Mouse (Mus musculus): ENCODE data around the gene Afdn.

Gene Afdn

GRCm38 (mm10) chr17:13735057-13735456, 25.3 kb upstream of the Afdn start:
- POLR2A ChIA-PET = interaction anchor here in 2 of 4 experiments (1.0 to 1.6 kb wide), 3 partner anchors 12 to 51 kb away, joined by 4 to 5 read pairs (median 4); no protein-coding TSS in a partner anchor
- CTCF ChIA-PET = interaction anchor here in 1 of 4 experiments (0.7 kb wide), 1 partner anchor 96 kb away, joined by 3 read pairs; no protein-coding TSS in a partner anchor

- CTCF ChIA-PET = interaction anchor here in 1 of 4 experiments (0.5 to 0.9 kb wide), 2 partner anchors 18 to 1201 kb away, joined by 3 to 4 read pairs; no protein-coding TSS in a partner anchor
- POLR2A ChIA-PET = interaction anchor here in 3 of 4 experiments (0.6 to 1.6 kb wide), 9 partner anchors 9 to 77 kb away, joined by 3 to 6 read pairs (median 4); no protein-coding TSS in a partner anchor
Measured at GRCm38 (mm10) chr17:13735803-13736282, 24.5 kb upstream of the Afdn start.

DNA sequence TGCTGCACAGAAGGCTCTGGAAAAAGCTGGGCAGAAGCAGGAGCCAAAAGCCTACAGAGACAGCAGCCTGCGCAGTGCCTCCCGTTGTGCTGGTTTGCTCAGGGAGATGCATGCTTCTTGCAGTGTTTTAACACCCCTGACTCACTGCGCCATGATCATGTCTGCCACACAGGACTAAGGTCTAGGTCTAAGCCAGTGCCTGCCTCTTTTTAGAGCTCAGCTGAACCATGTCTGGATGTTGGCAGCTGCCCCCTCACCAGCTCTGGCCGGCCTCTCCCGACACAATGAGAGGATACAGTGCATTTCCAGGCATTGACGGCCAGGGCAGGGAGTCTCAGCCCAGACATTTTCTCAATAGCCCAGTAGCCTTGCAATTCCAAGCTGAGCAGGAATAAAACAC, 23.0 kb upstream of the Afdn start:
- POLR2A ChIA-PET = interaction anchor here in 1 of 4 experiments (0.7 to 1.5 kb wide), 3 partner anchors 9 to 23 kb away, joined by 3 to 4 read pairs (median 4); no protein-coding TSS in a partner anchor
- CTCF ChIA-PET = interaction anchor here in 1 of 4 experiments (0.5 kb wide), 1 partner anchor 723 kb away, joined by 3 read pairs; no protein-coding TSS in a partner anchor

GRCm38 (mm10) chr17:13738121-13738776, 22.1 kb upstream of the Afdn start:
- CTCF ChIA-PET = no interaction called here
- POLR2A ChIA-PET = interaction anchor here in 1 of 4 experiments (1.2 kb wide), 1 partner anchor 13 kb away, joined by 4 read pairs; no protein-coding TSS in a partner anchor

DNA sequence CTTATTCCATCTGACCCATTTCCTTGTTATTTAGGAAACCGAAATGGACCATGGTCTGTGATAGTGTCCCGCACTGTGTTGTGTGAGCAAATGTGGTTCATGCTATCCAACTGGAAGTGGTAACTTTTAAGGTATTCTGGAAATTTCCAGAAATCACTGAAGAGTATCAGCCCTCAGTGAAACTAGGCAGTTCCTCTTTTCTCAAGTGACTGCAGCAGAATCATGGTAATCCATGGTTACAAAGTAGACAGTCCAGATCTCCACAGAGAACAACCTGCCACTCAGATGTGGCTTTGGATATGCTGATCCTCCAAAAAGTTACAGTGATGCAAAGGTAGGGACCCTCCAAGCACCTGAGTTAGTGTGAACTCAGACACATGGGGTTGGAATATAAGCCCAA, 21.4 kb upstream of the Afdn start:
- ChIA-PET POLR2A (no interaction called here), CTCF (no interaction called here)

GRCm38 (mm10) chr17:13739981-13740380, 20.4 kb upstream of the Afdn start:
- POLR2A ChIA-PET = no interaction called here
- CTCF ChIA-PET = no interaction called here

- CTCF ChIA-PET = no interaction called here
- POLR2A ChIA-PET = interaction anchor here in 1 of 4 experiments (7.6 kb wide), 1 partner anchor 59 kb away, joined by 47 read pairs; no protein-coding TSS in a partner anchor
Measured at GRCm38 (mm10) chr17:13740796-13741195, 19.5 kb upstream of the Afdn start.

GRCm38 (mm10) chr17:13741611-13742010, 18.7 kb upstream of the Afdn start:
- POLR2A ChIA-PET = interaction anchor here in 3 of 4 experiments (0.6 to 7.6 kb wide), 6 partner anchors 9 to 1506 kb away, joined by 3 to 47 read pairs (median 5); no protein-coding TSS in a partner anchor
- CTCF ChIA-PET = interaction anchor here in 1 of 4 experiments (0.6 kb wide), 1 partner anchor 931 kb away, joined by 4 read pairs; no protein-coding TSS in a partner anchor

- CTCF ChIA-PET = interaction anchor here in 2 of 4 experiments (0.6 to 0.7 kb wide), 3 partner anchors 395 to 931 kb away, joined by 3 to 4 read pairs (median 3); no protein-coding TSS in a partner anchor
Measured at GRCm38 (mm10) chr17:13742334-13742733, 18.0 kb upstream of the Afdn start.

GRCm38 (mm10) chr17:13742941-13743708, 17.2 kb upstream of the Afdn start:
- ChIA-PET CTCF (interaction anchor here in 1 of 4 experiments (0.7 kb wide), 1 partner anchor 394 kb away, joined by 3 read pairs; no protein-coding TSS in a partner anchor), POLR2A (interaction anchor here in 3 of 4 experiments (0.6 to 7.6 kb wide), 21 partner anchors 10 to 461 kb away, joined by 3 to 47 read pairs (median 3); partner anchors contain the start of genes Afdn (in 1 of the 3), Dact2 (in 1 of the 3) and Tcte2 (in 1 of the 3))

More at GRCm38 (mm10) chr17:13742334-13742733, 18.0 kb upstream of the Afdn start:
- POLR2A ChIA-PET = interaction anchor here in 3 of 4 experiments (0.6 to 7.6 kb wide), 18 partner anchors 10 to 1505 kb away, joined by 3 to 47 read pairs (median 4); partner anchors contain the start of genes Dact2 (in 1 of the 3) and Tcte2 (in 1 of the 3)

GRCm38 (mm10) chr17:13743709-13744079, 16.6 kb upstream of the Afdn start:
- ChIA-PET CTCF (no interaction called here), POLR2A (interaction anchor here in 3 of 4 experiments (1.0 to 7.6 kb wide), 12 partner anchors 10 to 85 kb away, joined by 3 to 47 read pairs (median 4); partner anchors contain the start of gene Afdn (in 1 of the 3))

DNA sequence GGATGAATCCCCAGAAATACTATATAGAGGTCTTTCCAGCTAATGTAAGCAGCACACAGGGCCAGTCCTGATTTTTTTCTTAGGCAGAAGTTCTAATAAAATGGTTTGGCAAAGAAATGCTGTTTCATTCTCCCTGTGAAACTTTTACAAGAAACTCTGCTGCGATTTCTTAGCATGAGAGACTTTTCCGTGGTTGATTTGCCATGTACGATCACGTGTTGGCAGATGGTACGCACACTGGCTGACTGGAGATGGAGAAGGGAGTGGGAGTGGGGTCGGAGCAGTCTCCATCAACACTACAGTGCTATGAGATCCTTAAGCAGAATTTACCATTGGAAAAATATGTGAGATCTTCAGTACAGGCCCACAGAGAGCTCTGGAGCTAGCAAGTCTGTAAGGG, 16.1 kb upstream of the Afdn start:
- CTCF ChIA-PET = interaction anchor here in 1 of 4 experiments (0.6 kb wide), 1 partner anchor 24 kb away, joined by 3 read pairs; no protein-coding TSS in a partner anchor

GRCm38 (mm10) chr17:13744824-13745223, 15.5 kb upstream of the Afdn start:
- CTCF ChIA-PET = no interaction called here
- POLR2A ChIA-PET = interaction anchor here in 3 of 4 experiments (0.8 to 7.6 kb wide), 10 partner anchors 9 to 86 kb away, joined by 3 to 47 read pairs (median 4); no protein-coding TSS in a partner anchor

More for the DNA sequence above, 16.1 kb upstream of the Afdn start:
- POLR2A ChIA-PET = interaction anchor here in 3 of 4 experiments (0.8 to 7.6 kb wide), 9 partner anchors 8 to 86 kb away, joined by 3 to 47 read pairs (median 6); no protein-coding TSS in a partner anchor

DNA sequence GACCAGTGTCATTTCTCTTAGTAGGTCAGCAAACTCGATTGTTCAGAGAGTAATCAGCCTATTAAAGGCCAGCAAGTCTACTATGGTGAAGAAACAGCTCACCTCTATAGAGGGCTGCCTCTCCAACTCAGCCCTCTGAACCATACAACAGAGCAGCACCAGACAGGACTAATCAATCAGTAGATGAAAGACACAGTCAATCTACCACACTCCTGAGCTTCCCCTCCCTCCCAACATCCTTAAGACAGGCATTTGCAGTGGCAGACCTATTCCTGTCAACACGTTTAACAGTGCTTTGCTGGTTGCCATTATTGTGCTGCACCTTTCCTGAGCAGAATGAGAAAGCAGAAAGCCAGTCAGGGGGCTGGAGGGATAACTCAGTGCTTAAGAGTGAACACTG, 15.0 kb upstream of the Afdn start:
- CTCF ChIA-PET = no interaction called here

DNA sequence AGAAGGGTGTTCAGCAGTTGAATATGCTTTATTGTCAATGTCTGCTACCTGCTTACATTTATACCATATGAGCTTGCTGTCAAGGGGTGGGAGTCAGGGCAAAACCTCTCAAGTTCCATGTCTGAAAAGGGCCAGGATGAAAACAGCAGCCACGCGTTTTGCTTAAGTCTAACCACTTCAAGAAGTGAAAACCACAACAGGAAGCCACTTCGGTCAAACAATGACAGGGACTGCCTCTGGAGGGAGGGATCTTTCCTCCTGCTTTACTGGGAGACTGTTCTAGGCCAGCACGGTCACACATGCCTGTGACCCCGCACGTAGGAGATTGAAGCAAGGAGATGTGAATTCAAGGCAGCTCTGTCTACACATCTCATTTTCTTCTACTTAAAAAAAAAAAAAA, 14.0 kb upstream of the Afdn start:
- CTCF ChIA-PET = no interaction called here
- POLR2A ChIA-PET = interaction anchor here in 2 of 4 experiments (0.8 to 7.6 kb wide), 7 partner anchors 9 to 88 kb away, joined by 3 to 47 read pairs (median 4); no protein-coding TSS in a partner anchor

More for the DNA sequence above, 15.0 kb upstream of the Afdn start:
- POLR2A ChIA-PET = interaction anchor here in 3 of 4 experiments (0.8 to 7.6 kb wide), 12 partner anchors 8 to 87 kb away, joined by 3 to 47 read pairs (median 4); no protein-coding TSS in a partner anchor

DNA sequence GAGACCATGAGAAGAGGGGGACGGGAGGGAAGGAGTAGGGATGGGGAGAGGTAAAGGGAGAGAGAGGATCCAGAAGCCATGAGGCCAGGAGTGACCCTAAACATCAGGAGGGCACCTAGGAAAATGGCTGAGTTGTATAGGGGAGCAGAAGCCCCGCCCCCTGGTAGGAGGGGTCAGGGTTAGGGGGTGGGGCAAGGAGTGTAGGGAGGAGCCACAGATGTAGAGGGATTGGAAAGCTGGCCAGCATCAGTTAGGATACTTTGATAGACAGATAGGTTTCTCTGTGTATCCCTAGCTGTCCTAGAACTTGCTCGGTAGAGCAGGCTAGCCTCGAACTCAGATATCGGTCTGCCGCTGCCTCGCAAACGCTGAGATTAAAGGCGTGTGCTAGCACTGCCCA, 12.7 kb upstream of the Afdn start:
- ChIA-PET CTCF (no interaction called here), POLR2A (interaction anchor here in 2 of 4 experiments (0.6 to 7.6 kb wide), 9 partner anchors 9 to 89 kb away, joined by 3 to 47 read pairs (median 5); partner anchors contain the start of genes Afdn (in 1 of the 2) and Tcte2 (in 1 of the 2))

DNA sequence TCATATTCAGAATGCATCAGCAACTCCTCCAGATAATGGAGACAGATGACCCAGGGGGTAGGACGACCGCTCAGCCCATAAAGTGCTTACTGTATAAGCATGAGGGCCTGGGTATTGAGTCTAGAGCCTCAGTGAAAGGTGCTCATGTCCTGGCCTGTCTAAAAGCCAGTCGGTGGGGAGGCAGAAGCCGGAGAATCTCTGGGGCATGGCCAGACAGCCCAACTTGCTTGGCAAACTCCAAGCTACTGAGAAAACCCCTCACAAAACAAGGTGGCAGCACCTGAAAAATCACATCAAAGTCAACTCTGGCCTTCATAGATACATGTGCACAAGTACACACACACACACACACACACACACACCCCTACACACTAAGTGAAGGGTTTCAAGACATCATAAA, 11.3 kb upstream of the Afdn start:
- CTCF ChIA-PET = interaction anchor here in 1 of 4 experiments (0.6 kb wide), 1 partner anchor 277 kb away, joined by 3 read pairs; no protein-coding TSS in a partner anchor
- POLR2A ChIA-PET = interaction anchor here in 1 of 4 experiments (0.6 to 1.4 kb wide), 5 partner anchors 9 to 144 kb away, joined by 3 to 4 read pairs (median 3); partner anchors contain the start of gene Afdn

- ChIA-PET CTCF (no interaction called here), POLR2A (interaction anchor here (0.5 to 2.2 kb wide), 10 partner anchors 11 to 96 kb away, joined by 3 to 8 read pairs (median 4); no protein-coding TSS in a partner anchor)
Measured at GRCm38 (mm10) chr17:13753918-13754317, 6.4 kb upstream of the Afdn start.

Data from embryonic stem cell, embryonic (primary cell).